Mouse (Mus musculus): Measurements from ENCODE around the gene Taok3.

GRCm38 (mm10) chr5:117289646-117290045 is 169.7 kb downstream of the Taok3 start:
- TF ChIP-seq CTCF (IDR thresholded peaks at IDR 0.05; ENCODE audit: control insufficient read depth, insufficient read depth, insufficient replicate concordance, low read depth, low read length), result no peak
- no peak for TF ChIP-seq POLR2A (IDR thresholded peaks at IDR 0.05; ENCODE audit: control insufficient read depth, low read depth, low read length)
